Mouse (Mus musculus): Measurements from ENCODE around the gene Gm17949. TPM values are rescaled to one million over a fixed set of nuclear protein-coding genes. Genes with fewer than 3 reads are reported as not detected.

The Gm17949 gene
- polyA plus RNA-seq, 1 experiment from 2014 or later: 0.68 TPM

DNA sequence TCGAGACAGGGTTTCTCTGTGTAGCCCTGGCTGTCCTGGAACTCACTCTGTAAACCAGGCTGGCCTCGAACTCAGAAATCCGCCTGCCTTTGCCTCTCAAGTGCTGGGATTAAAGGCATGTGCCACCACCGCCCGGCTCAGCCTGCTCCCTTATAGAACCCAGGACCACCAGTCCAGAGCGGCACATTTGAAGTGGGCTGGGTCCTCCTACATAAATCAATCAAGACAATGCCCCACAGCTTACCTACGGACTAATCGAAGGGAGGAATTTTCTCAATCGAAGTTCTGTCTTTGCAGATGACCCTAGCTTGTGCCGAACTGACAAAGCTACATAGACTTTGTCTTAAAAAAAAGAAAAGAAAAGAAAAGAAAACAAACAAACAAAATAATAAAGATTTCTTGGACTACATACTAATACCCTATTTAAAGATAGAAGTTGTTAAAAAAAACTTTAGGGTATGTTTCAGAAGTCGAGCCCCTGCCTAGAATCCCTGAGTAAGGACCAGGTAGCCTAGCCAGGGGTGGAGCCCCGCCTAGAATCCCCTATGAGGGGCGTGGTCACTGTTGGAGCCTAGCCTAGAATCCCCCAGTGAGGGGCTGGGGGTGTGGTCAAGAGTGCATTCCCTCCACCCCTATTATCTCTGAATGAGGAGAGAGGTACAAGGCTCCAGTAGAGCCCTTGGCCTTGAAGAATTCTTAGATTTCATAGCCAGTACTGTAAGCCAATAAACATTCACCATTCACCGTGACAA is 37.1 kb upstream of the Gm17949 start:
- ATAC-seq (no peak), DNase-seq (ENCODE audit: low spot score) (no peak)
- Histone ChIP-seq H3K9me3 (ENCODE audit: low read length) (no peaks in the 10 kb centered on the region), H3K9ac (replicated peaks; ENCODE audit: low read depth) (no peak overlapping the region), H3K27ac (ENCODE audit: low read length) (no peak overlapping the region), H3K4me2 (replicated peaks; ENCODE audit: low read depth, low read length) (no peak overlapping the region), H3K4me1 (ENCODE audit: insufficient read depth, low read depth, low read length) (no peaks in the 10 kb centered on the region), H3K36me3 (ENCODE audit: insufficient read depth, low read length) (no peaks in the 10 kb centered on the region), H3K27me3 (replicated peaks; ENCODE audit: insufficient read depth, low read length) (no peaks in the 10 kb centered on the region), H3K4me3 (ENCODE audit: low read depth, low read length) (no peak overlapping the region)
- WGBS: 57% methylated on average over 12 of the region's 14 CpGs
- TF ChIP-seq EP300 (IDR thresholded peaks at IDR 0.05): no peak
- no peak for TF ChIP-seq CTCF (IDR thresholded peaks at IDR 0.05)

GRCm38 (mm10) chr17:56974708-56975240 is 36.5 kb upstream of the Gm17949 start:
- Histone ChIP-seq H3K36me3 (ENCODE audit: insufficient read depth, low read length) (no peaks in the 10 kb centered on the region), H3K9me3 (ENCODE audit: low read length) (no peaks in the 10 kb centered on the region), H3K27me3 (replicated peaks; ENCODE audit: insufficient read depth, low read length) (no peaks in the 10 kb centered on the region), H3K9ac (replicated peaks; ENCODE audit: low read depth) (no peak overlapping the region), H3K4me1 (ENCODE audit: insufficient read depth, low read depth, low read length) (no peaks in the 10 kb centered on the region), H3K4me2 (replicated peaks; ENCODE audit: low read depth, low read length) (no peak overlapping the region), H3K4me3 (ENCODE audit: low read depth, low read length) (no peak overlapping the region), H3K27ac (ENCODE audit: low read length) (no peak overlapping the region)
- TF ChIP-seq CTCF (IDR thresholded peaks at IDR 0.05) (no peak), EP300 (IDR thresholded peaks at IDR 0.05) (no peak)
- WGBS: 64% methylated on average over 5 of the region's 5 CpGs
- DNase-seq (ENCODE audit: low spot score) (no peak), ATAC-seq (no peak)

DNA sequence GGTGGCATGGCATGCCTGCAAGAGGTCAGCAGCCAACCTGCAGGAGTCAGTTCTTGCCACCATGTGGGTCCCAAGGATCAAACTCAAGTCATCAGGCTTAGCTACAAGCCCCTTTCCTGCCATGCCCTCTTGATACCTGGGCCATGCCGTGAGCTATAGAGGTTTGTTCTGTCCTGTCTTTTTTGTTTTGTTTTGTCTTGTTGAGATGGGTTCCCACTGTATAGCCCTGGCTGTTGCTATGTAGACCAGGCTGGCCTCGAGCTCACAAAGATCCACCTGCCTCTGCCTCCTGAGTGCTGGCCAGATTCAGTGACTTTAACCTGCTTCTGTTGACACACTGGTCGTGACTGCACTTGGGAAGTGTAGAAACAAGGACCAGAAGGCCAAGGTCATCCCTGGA is 35.9 kb upstream of the Gm17949 start:
- no peaks in the 10 kb centered on the region for H3K9me3 ChIP-seq (ENCODE audit: low read length)
- no peak overlapping the region for H3K4me2 ChIP-seq (replicated peaks; ENCODE audit: low read depth, low read length)
- no peaks in the 10 kb centered on the region for H3K4me1 ChIP-seq (ENCODE audit: insufficient read depth, low read depth, low read length)
- no peak for ATAC-seq
- no peaks in the 10 kb centered on the region for H3K36me3 ChIP-seq (ENCODE audit: insufficient read depth, low read length)
- no peak for DNase-seq (ENCODE audit: low spot score)
- H3K27ac ChIP-seq (ENCODE audit: low read length): no peak overlapping the region
- no peak overlapping the region for H3K4me3 ChIP-seq (ENCODE audit: low read depth, low read length)
- TF ChIP-seq EP300 (IDR thresholded peaks at IDR 0.05) (no peak), CTCF (IDR thresholded peaks at IDR 0.05) (no peak)
- no peak overlapping the region for H3K9ac ChIP-seq (replicated peaks; ENCODE audit: low read depth)
- WGBS: 70% methylated on average over 3 of the region's 3 CpGs
- no peaks in the 10 kb centered on the region for H3K27me3 ChIP-seq (replicated peaks; ENCODE audit: insufficient read depth, low read length)

- no peak overlapping the region for H3K4me2 ChIP-seq (replicated peaks; ENCODE audit: low read depth, low read length)
- no peaks in the 10 kb centered on the region for H3K4me1 ChIP-seq (ENCODE audit: insufficient read depth, low read depth, low read length)
- DNase-seq (ENCODE audit: low spot score): no peak
Measured at GRCm38 (mm10) chr17:56976531-56977390, 34.5 kb upstream of the Gm17949 start.

DNA sequence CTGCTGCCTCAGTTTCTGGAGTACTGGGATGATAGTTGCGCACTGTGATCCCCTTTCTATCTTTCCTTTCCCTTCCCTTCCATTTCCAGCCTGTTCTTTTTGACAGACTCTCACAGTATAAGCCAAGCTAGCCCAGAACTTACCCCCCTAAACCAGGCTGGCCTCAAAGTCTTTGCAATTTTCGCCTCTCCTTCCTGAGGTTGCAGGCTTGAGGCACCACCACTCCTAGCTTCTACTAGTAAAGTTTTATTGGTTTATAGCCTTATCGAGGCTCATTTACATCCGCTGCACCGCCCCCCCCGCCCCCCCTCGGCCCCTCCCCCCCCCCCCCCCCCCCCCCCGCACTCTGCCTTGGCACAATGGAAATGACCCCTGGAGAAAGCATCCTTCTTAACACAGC is 31.7 kb upstream of the Gm17949 start:
- Histone ChIP-seq H3K4me3 (ENCODE audit: low read depth, low read length) (no peak overlapping the region), H3K27ac (ENCODE audit: low read length) (no peak overlapping the region), H3K4me2 (replicated peaks; ENCODE audit: low read depth, low read length) (no peak overlapping the region), H3K9me3 (ENCODE audit: low read length) (no peaks in the 10 kb centered on the region), H3K27me3 (replicated peaks; ENCODE audit: insufficient read depth, low read length) (no peaks in the 10 kb centered on the region), H3K36me3 (ENCODE audit: insufficient read depth, low read length) (no peaks in the 10 kb centered on the region), H3K9ac (replicated peaks; ENCODE audit: low read depth) (no peak overlapping the region), H3K4me1 (ENCODE audit: insufficient read depth, low read depth, low read length) (no peaks in the 10 kb centered on the region)
- no peak for ATAC-seq
- 32% methylated on average over 7 of the region's 8 CpGs for WGBS
- TF ChIP-seq EP300 (IDR thresholded peaks at IDR 0.05): no peak
- no peak for TF ChIP-seq CTCF (IDR thresholded peaks at IDR 0.05)
- DNase-seq (ENCODE audit: low spot score): no peak

More at GRCm38 (mm10) chr17:56976531-56977390, 34.5 kb upstream of the Gm17949 start:
- Histone ChIP-seq H3K4me3 (ENCODE audit: low read depth, low read length) (no peak overlapping the region), H3K27ac (ENCODE audit: low read length) (no peak overlapping the region), H3K9me3 (ENCODE audit: low read length) (no peaks in the 10 kb centered on the region), H3K36me3 (ENCODE audit: insufficient read depth, low read length) (no peaks in the 10 kb centered on the region), H3K27me3 (replicated peaks; ENCODE audit: insufficient read depth, low read length) (no peaks in the 10 kb centered on the region), H3K9ac (replicated peaks; ENCODE audit: low read depth) (no peak overlapping the region)
- WGBS: 64% methylated on average over 8 of the region's 8 CpGs
- TF ChIP-seq CTCF (IDR thresholded peaks at IDR 0.05): no peak
- TF ChIP-seq EP300 (IDR thresholded peaks at IDR 0.05): no peak
- ATAC-seq: no peak

GRCm38 (mm10) chr17:56981049-56981448 is 30.2 kb upstream of the Gm17949 start:
- Histone ChIP-seq H3K4me2 (replicated peaks; ENCODE audit: low read depth, low read length) (no peak overlapping the region), H3K9me3 (ENCODE audit: low read length) (no peaks in the 10 kb centered on the region), H3K36me3 (ENCODE audit: insufficient read depth, low read length) (no peaks in the 10 kb centered on the region), H3K4me3 (ENCODE audit: low read depth, low read length) (no peak overlapping the region), H3K9ac (replicated peaks; ENCODE audit: low read depth) (no peak overlapping the region), H3K27me3 (replicated peaks; ENCODE audit: insufficient read depth, low read length) (no peaks in the 10 kb centered on the region), H3K4me1 (ENCODE audit: insufficient read depth, low read depth, low read length) (no peaks in the 10 kb centered on the region), H3K27ac (ENCODE audit: low read length) (no peak overlapping the region)
- no peak for TF ChIP-seq EP300 (IDR thresholded peaks at IDR 0.05)
- no peak for TF ChIP-seq CTCF (IDR thresholded peaks at IDR 0.05)
- 73% methylated on average over 7 of the region's 7 CpGs for WGBS
- ATAC-seq (no peak), DNase-seq (ENCODE audit: low spot score) (no peak)

Data from lung, postnatal 0 days (tissue).